Mouse (Mus musculus): ENCODE measurements around the gene Metrn.

The Metrn gene

DNA sequence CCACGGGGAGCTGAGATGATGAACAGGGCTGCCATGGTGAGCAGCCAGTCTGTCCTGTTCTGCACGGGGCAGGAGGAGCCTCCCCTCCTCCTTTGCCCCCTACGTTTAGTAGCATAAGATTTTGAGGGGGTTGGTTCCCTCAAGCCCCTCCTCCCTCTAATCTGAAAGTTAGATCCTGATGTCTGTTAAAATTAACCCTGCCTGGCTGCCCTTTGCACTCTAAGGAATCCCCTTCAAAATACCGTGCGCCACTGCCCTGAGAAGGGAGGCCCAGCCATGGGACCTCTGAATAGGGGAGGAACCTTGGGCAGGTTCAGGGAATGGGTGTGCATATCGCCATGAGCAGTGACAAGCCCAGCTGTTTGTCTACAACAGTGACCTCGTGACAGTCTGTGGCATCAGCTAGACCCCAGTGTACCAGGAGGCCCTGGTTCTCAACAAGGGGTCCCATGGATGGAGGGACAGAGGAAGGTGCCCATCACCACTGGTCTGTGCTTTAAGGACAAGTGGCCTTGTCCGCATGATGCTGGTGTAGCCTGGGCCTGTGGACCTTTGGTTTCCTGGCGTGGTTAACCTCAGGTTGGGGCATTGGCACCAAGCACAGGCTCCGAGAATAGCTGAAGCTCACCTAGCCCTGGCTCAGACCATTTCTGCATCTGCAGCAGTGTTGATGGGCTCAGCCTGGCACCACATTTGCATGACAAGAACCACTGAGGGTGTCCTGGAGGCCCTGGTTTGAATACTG lies 21.4 kb downstream of the Metrn start:
- DNase-seq (ENCODE audit: low spot score in 2 of 2), result no peak

DNA sequence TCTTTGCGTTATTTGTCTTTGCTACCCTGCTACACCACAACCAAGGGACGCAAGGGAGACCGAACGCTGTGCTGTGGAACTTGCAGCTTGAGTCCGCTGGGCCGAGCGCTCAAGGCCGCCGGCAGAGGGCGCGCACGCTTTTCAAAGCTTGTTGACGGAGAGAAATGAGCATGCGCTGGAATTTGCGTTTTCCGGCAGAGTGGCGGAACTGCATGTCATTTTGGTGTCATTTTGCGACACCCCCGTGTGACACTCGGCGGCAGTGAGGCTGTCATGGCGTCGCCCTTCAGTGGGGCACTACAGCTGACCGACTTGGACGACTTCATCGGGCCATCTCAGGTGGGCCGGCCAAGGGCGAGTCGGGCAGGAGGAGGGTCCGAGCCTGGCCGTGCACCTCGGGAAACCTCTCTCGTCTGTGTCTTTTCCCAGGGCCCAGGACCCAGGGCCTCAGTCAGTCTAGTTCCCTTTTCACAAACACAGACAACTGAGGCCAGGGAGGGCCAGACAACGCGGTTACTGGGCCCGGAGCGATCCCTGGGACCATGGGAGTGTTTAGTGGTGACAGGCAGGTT lies 23.3 kb downstream of the Metrn start, which contains the start of gene Narfl:
TSS of gene Narfl (plus strand) at position 228 of the 572 bp plus-strand sequence.
- DNase-seq (ENCODE audit: low spot score in 2 of 2), result peak; percentile 96 to 100

DNA sequence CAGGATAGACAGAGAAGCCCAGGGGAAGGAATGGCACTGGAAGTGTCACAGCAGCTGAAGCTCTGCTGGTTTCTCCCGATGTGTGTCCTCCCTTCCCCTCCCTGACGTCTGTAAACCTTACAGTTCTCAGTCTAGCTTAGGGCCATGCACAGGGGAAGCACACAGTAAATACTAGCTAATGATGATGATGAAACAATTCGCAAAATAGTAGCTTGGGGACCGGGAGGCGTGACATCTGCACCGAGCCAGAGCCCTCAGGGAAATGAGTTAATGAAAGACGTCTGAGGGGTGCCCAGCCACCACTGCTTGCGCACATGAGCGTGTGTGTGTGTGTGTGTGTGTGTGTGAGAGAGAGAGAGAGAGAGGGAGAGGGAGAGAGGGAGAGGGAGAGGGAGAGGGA lies 27.6 kb downstream of the Metrn start:
- DNase-seq (ENCODE audit: low spot score in 2 of 2), result no peak

DNA sequence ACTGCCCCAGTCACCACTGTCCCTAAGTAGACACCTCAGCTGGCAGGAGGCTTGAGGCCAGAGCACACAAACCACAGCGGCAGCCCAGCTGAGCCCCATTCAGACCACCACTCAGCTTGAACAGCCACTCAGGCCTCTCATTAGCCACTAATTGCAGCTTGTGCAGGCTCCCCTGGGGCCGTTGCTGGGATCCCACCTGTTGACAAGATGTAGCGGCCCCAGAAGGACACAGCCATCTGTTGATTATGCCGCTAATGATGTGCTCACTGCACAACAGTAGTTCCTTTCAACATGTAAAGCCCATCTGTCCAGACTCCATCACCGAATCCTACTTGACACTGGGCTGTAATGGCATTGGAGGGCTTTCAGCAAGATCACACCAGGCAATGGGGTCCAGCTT lies 31.1 kb downstream of the Metrn start:
- no peak for DNase-seq (ENCODE audit: low spot score in 2 of 2)

DNA sequence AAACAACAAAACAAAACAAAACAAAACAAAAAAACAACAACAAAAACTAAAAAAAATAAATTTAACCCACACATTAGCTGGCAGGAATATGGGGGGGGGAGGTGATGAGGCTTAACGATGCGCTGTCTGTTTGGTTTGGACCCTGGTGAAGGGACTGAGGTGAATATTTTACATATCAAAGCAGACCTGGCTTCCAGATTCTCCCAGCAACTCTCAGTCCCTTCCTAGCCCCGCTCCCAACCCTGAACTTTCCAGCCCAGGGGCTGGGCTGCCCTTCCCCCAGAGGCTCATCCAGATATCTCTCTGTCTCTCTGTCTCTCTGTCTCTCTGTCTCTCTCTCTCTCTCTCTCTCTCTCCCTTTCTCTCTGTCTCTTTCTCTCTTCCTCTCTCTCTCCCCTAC lies 34.3 kb downstream of the Metrn start:
- no peak for DNase-seq (ENCODE audit: low spot score in 2 of 2)

DNA sequence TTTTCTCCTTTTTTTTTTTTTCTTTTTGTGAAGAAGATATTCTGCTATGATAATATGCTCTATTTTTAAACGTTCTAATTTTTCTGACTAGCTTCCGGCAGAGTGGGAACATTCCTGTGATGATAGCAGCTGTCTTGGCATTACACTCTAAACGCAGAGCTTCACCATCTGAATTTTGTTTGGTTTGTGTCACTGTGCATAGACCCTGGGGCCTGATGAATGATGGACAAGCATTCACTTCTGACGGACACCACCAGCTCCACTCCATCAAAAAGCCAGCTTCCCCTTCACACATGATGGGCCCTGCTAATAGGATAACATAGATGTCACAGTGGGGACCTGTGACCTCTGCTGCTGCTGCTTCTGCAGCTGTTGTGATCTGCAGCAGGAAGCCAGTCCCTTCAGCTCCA lies 35.4 kb downstream of the Metrn start:
- DNase-seq (ENCODE audit: low spot score in 2 of 2), result no peak

DNA sequence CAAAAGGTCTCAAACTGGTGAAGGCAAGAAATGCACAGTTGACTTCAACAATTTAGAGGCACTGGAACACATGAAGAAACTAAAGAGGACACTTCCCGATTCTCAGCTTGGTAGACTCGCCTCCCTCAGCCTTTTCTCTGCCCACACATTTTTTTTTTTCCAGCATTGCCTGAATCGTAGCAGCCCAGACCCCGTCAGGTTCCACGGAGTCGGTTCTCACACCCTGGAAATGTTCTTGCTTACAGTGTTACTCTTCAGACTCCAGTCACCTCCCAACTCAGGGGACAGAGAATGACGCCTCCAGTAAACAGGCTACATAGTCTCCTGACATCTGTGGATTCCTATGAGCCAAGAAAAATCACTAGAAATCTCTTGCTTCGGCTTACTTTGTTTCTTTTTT lies 36.8 kb downstream of the Metrn start:
- DNase-seq (ENCODE audit: low spot score in 2 of 2), result no peak

DNA sequence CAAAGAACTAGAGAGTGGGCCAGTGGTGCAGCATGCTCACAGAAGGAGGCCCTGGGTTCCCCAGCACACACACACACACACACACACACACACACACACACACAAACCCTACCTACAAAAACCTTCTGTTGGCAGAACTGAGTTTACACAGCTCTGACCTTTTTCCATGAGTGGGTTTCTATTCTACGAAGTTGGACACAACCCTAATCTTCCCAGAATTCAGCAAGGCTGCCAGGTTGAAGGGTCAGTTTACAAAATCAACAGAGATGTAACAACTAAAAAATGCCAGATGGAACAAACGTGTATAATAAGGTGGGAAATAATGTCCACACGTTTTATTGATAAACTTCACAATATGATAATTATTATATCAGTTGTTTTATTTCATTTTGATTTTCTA lies 39.2 kb downstream of the Metrn start:
- DNase-seq (ENCODE audit: low spot score in 2 of 2), result no peak

DNA sequence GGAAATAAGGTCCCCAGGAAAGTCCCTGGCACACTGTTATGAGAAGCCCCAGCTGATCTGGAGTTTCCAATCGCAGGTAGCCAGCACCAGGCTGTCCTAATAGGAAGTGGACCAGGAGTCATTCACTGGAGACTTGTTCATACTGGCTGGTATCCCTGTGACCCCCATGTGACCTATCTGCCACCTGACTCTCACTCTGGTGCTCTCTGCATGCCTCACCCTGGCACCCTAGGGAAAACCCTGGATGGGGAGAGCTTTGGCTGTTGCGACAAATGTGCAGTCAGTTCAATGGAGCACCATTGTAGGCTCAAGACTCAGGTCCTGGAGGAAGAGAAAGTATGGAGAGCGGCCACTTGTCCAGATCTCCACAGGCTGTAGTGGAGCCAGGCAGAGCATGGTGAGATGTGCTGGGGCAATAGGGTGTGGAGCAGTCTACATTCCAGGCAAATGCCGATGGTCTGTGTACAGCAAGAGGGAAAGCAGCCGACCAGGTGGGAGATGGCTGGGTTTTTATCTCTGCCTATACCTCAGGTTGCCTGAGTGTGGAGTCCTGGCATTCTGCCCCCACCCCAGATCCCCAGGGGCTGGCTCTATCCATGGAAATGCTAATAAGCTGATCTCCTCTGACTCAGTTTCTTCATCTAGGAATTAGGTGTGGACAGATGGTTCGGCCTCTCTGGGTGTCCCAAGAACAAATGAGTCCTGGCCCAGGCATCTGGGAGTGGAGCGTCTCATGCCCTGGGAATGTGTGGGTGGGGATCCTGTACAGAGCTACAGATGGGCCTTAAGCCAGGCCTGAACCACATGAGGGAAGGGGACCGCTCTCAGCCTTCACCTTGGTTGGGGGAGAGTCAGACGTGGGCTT lies 40.3 kb downstream of the Metrn start:
- DNase-seq (ENCODE audit: low spot score in 2 of 2), result no peak

DNA sequence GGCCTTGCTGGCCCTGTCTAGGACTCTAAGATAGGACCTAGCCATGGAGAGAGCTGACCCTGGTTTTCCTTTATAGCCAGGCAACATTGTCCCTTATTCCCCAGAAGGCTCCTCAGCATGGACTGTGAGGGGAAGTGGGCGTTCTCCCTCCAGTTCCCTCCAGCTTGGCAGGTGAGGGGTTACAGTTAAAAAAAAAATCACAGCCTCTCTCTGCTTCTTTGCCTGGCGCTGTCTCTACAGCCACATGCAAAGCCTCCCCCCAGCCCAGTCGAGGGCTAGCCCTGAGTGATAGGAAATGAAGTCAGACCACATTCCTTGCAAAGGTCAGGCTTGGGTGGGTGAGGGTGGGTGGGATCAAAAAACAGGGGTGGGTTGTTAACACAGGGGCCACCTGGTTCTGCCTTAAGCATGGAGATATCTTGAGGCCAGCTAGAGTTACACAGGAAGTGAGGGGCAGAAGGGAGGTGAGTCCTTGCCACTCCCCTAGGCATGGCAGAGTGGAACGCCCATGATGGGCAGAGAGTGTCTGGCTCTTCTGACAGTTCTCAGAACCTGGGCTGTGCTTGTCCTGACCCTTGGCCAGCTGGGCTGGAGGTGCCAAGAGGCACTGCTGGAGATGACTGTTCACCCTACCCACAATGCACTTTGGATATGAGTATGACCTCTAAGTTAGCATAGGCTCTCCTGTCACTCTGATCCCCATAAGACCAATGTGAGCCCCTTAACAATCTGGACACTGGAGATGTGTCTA lies 41.1 kb downstream of the Metrn start:
- DNase-seq (ENCODE audit: low spot score in 2 of 2), result no peak

DNA sequence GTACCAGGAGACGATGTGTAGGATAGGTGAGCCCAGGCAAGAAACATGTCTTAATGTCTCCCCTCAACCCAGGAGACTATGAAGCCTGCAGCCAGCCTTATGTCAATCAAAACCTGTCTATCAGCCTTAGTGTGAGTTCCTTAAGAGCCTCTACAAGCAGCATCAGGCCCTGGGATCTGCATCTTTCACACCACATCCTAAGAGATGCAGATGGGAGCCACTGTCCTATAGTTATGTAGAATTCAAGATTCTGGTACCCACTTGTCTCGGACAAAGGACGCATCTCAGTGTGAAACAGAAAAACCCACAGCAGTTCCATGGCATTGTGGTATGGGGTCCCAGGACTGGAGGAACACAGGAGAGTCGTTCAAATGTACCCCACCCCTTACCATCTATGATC lies 41.9 kb downstream of the Metrn start:
- no peak for DNase-seq (ENCODE audit: low spot score in 2 of 2)

DNA sequence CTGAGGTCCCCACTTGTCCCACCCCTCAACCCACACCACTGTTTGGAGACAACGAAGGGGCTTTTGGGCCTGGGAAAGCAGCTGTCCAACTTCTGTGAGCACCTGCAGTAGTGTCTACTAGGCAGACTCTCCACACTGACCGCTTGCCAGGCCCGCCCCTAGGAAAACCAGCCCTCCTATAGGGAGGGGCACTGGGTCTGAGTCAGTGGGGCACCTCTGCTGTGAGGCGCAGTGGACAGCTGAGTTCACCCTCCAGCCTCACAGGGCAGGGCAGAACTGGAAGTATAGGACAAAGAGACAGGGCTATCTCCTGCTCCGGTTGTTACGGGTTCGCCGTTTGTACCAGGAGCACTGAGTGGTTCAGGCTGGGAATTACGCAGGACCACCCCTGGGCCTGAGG lies 42.7 kb downstream of the Metrn start, which contains the start of gene Msln:
TSS of gene Msln (minus strand) at position 138 of the 400 bp plus-strand sequence.
- no peak for DNase-seq (ENCODE audit: low spot score in 2 of 2)

DNA sequence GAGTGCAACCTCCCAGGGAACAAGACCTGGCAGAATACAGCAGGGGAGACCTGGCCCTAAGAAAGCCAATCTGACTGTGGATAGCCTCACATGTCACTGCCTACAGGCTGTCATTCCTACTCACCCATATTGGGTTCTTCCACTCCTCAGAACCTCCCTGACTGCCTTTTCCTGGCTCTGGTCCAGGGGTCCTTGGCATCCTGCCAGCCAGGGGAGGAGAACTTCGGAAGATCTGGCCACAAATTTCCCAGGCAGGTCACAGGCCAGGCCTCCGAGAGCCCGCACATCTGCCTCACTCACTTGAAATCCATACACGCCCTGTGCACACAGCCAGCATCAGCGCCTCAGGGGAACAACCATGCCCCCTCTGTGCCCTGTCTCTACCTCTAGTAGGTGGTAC lies 45.5 kb downstream of the Metrn start:
- DNase-seq (ENCODE audit: low spot score in 2 of 2), result no peak

DNA sequence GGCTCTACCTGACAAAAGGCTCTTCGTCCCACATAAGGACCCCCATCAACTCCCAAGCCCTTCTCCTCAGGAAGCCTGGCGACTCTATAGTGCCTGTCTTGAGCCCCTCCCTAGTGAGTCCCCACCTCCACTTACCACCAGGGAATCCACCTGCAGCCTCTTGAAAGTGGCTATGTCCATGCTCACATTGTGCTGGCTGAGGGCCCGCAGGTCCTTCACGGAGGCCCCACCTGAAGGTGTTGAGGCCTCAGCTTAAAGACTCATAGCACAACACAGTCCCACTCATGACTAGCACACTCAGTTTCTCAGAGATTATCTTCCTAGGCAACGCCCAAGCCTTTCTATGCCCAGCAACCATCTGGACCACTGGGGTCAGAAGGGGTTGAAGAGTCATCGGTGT lies 47.6 kb downstream of the Metrn start:
- DNase-seq (ENCODE audit: low spot score in 2 of 2), result no peak

DNA sequence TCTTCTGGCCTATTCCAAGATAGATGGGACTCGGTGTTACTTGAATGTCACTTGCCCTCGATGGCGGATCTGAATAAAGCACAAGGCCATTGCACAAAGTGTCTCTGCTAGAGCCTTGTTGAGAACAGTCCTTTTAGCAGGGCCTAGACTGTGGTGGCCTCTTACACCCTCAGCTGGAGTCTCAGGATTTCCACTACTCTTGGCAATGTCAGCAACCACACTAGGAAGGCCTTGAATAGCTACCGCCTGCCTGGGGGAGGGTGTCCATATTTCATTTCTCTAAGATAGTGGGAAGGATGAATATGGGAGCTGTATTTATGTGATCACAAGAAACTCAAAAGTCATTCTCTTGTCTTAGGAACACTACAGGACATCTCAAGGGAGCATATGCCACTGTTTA lies 48.7 kb downstream of the Metrn start:
- DNase-seq (ENCODE audit: low spot score in 2 of 2), result no peak

DNA sequence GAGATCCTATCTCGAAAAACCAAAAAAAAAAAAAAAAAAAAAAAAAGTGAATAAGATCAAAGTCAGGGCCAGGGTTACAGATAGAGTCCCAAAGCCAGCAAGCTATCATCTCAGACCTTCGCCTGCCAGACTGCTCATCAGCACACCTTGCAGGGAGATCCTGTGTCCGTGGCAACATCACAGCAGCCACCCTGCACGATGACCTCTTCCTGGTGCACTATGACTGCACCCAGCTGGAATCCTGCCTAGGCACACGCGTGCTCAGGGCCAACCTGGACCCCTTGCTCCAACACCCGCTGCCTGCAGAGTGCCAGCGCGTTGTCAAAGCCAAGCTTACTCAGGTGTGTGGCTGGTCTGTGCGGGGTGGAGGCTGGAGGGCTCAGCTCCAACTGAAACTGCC lies 52.6 kb downstream of the Metrn start:
- no peak for DNase-seq (ENCODE audit: low spot score in 2 of 2)

DNA sequence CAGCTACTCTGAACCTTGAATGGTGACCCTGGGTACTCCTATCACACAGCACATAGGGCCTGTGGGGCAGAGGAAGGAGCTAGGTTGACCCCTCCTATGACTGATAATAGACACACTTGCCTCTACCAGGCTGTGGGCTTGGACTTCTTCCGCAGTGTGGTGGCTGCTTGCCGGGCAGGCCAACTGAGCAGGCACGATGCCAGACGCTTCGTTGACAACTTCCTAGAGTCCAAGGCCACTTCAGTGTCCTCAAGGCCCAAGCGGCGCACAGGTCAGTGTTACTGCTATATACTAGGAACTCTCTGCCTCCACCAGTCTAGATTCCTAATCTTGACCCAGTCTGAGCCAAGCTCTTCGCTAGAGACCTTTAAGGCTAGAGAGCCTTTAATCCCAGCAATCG lies 53.1 kb downstream of the Metrn start:
- DNase-seq (ENCODE audit: low spot score in 2 of 2), result no peak

Measured in spleen, postnatal 4 days (tissue).